Mouse (Mus musculus): ENCODE measurements around the gene Gm49486.
A peak's percentile ranks its signal among the peaks of the same experiment; 100 is the strongest.
"Not testable (repeated sequence)": the region's sequence is repeated elsewhere in the genome, so short reads cannot be mapped to it uniquely, and the experiment has no call there.

The Gm49486 gene

GRCm38 (mm10) chr15:79225780-79226179, 3.4 kb upstream of the Gm49486 start:
- not testable (repeated sequence) for DNase-seq (ENCODE audit: low spot score)

DNA sequence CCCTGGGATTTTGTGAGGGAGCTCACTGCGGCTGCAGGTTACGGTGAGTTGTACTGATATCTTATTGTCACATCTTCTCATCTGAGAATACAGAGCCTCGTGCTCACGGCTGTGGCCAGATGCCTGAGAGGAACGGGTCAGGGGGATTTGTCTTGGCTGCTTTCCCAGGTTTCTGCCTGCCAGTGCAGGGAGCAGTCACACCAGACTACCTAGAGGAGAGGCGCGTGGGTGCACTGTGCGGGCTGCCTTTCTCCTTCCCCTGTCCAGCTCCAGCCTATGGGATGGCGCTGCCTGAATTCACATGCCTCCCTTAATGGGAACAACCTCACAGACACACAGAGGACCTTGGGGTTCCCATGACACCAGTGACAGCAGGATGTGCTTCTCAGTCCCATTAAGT, 6.1 kb downstream of the Gm49486 start:
- DNase-seq (ENCODE audit: low spot score): no peak

GRCm38 (mm10) chr15:79238036-79238435, 8.8 kb downstream of the Gm49486 start:
- DNase-seq (ENCODE audit: low spot score): no peak

DNA sequence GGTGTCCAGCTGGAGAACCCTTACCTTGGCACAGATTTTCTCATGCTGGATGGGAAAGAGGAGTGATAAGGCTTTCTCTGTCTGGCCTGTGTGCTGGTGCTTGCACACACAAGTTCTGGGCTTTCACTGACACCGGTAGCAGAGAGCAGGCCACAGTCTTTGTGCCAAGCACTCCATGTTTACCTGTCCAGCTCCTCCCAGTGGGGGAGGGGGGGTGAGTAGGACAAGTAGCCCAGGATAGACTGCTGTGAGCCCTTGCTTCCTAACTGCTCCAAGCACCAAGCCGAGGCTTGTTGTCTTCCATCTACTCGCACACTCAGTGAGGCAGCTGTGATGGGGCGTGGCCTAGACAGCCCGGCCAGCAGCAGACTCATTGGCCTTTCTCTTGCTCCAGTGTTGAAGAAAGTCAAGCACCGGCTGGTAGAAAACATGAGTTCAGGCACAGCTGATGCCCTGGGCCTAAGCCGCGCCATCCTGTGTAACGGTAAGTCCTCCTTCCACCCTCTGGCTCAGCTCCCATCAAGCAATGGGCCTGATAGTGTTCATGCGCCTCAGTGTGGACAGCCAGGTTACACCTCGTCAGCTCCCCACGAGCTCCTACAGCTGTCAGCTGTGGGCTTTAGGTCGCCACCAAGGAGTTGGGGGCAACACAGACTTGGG, 13.5 kb downstream of the Gm49486 start:
- DNase-seq (ENCODE audit: low spot score): no peak

DNA sequence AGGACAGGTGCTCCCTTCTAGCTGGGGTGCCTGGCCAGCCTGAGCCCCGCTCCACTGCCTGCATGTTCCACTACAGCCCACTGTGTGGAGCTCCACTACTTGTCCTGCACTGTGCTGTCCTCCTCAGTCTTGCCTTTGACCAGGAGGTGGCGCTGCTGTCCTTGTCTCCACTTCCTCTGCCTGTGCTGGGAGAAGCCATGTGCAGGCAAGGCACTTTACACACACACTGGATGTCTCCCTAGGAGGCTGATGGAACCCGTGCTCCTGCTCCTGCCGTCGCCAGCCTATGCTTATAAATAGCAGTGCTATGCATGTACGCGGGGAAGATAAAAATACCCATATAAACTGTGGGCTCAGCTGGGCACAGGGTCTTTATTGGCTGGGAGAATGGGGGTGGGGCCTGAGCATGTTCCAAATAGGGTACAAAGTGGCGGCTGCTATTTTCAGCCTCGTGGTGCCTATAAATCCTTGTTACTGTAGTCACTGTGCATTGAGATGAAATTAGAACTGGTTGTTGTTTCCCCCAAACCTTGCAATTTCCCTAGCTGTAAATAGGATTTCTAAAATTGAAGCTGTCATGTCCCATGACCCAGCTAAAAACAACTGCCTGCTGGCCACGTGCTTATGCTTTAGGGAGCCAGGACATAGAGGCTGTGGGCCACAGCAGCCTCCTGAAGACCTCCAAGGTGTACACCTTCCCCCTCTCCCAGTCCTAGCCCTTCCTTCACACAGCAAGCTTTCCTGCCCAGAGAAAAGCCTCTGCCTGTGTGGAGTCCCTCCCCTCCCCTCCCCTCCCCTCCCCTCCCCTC, 14.2 kb downstream of the Gm49486 start:
- peak; percentile 97 for DNase-seq (ENCODE audit: low spot score)

DNA sequence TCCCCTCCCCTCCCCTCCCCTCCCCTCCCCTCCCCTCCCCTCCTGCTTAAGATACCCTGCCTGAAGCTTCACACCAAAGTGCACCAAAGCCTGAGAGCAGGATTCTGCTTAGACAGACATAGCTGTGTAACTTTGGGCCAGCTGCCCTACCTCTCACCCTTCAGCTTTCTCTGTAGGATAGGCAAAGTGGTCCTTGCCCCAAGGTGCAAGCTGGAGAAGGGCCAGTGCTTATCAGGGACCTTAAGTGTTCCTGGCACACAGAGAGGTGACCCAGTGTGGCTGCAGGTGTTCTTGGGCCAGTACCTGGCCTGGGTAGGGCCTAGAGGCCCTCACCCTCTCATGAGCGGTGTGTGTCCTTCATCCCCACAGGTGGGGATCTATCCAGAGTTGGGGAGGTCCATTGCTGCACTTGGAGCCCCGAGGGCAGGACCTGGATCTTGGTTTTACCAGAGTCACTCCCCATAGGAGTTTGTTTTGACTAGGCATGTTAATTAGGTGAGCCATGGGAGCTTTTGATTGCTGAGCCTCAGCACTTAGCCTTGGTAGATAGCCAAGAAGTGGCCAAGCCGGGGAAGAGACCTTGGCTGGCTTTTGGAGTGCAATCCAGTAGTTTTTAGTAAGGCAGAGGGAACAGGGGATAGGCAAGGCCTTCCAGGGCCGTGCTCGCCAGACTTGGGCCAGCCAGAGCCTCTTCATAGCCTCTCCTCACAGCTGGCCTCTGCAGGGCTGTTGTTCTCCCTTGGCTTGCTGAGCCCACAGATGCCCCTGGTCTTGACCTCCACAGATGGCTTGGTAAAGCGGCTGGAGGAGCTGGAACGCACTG, 15.1 kb downstream of the Gm49486 start:
- no peak for DNase-seq (ENCODE audit: low spot score)

- no peak for DNase-seq (ENCODE audit: low spot score)
Measured at GRCm38 (mm10) chr15:79245321-79245720, 16.1 kb downstream of the Gm49486 start.

DNA sequence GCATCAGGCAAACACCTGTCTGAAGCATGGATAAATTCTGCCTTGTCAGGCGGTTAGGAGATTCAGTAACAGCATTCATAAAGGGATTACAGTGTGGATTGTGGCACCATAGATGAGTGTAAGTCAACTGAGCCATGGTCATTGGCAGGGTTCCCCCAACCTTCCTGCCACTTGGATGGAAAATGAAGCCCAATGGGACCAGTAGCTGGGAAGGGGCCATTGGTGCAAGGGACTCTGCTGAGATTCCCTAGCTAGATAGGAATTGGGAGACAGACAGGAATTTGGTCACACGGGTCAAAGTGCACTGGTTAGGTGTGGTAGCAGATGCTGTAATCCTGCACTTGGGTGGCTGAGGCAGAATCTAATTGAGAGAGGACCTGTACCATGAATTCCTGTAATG, 21.0 kb downstream of the Gm49486 start:
- no peak for DNase-seq (ENCODE audit: low spot score)

DNA sequence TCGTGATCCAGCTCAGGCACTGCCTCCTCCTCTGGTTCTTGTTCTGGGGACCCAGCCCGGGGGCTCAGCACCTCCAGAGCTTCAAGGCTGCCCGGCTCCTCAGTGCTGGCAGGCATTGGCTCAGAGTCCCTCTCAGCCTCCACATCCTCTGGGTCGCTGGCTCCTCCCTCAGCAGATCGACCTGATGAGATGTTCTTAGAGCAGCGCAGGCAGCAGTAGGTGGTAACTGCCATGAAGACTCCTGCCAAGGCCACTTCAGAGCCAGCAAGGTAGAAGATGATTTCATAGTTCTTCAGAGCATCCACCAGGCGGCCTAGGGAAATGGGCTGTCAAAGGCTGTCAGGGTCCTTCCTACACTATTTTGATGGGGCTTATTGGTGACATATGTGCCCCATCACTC, 22.0 kb downstream of the Gm49486 start:
- no peak for DNase-seq (ENCODE audit: low spot score)

GRCm38 (mm10) chr15:79251781-79252491, 22.7 kb downstream of the Gm49486 start:
- DNase-seq (ENCODE audit: low spot score): no peak

GRCm38 (mm10) chr15:79252580-79252979, 23.4 kb downstream of the Gm49486 start:
- no peak for DNase-seq (ENCODE audit: low spot score)

DNA sequence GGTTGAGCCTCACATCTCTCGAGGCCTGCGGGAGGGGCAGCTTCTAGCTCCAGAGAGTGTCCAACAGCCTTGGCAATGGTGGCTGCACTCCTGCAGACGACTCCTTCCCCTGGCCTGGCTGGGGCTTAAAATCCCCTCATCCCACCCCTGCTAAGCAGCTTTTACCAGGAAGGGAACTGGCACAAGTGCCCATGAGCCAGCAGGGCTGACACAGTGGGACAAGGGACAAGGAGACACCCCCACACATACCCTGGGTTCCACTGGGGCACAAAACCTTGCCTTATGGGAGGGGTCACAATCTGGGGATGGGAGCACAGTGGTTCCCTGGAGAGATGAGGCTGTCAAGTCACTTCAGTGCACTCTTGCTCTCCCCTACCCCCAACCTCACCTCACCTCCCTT, 25.5 kb downstream of the Gm49486 start, which contains the start of gene Slc16a8:
Gene Slc16a8, minus strand, starts transcription at position 101 of the 400 bp plus-strand sequence.
- DNase-seq (ENCODE audit: low spot score): no peak

GRCm38 (mm10) chr15:79258521-79258920, 29.3 kb downstream of the Gm49486 start:
- DNase-seq (ENCODE audit: low spot score): no peak

GRCm38 (mm10) chr15:79261095-79261725, 32.0 kb downstream of the Gm49486 start:
- no peak for DNase-seq (ENCODE audit: low spot score)

- no peak for DNase-seq (ENCODE audit: low spot score)
Measured at GRCm38 (mm10) chr15:79261757-79262156, 32.6 kb downstream of the Gm49486 start.

DNA sequence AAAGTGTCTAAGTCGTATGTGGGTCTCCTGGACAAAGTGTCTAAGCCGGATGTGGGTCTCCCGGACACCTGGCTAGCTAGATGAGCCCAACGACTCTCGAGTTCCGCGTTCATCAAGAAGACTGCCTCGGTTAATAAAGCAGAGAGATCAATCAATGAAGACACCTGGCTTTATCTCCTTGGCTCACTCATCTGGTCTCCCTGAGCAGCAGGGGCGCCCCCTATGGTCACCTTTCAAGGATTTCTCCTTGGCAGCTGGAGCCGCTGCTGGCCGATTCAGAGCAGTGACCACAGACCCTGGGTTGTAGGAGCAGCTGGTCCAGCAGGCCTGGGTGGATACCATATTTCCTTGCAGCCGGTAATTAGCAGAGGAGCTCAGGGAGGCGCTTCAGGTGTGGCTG, 33.2 kb downstream of the Gm49486 start:
- DNase-seq (ENCODE audit: low spot score): no peak

GRCm38 (mm10) chr15:79262786-79263309, 33.7 kb downstream of the Gm49486 start:
- no peak for DNase-seq (ENCODE audit: low spot score)

DNA sequence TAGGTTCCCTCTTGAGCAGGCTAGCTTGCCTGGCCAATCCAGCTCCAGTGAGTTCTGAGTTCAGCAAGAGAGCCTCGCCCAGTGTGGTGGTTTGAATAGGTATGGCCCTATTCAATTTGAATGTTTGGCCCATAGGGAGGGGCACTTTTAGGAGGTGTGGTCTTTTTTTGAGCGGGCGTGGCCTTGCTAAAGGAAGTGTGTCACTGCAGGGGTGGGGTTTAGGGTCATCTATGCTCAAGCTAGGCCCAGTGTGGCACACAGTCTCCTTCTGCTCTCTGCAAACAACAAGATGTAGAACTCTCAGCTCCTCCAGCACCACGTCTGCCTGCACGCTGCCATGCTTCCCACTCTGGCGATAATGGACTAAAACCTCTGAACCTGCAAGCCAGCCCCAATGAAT, 34.5 kb downstream of the Gm49486 start:
- no peak for DNase-seq (ENCODE audit: low spot score)

- no peak for DNase-seq (ENCODE audit: low spot score)
Measured at GRCm38 (mm10) chr15:79265384-79265783, 36.2 kb downstream of the Gm49486 start.

DNA sequence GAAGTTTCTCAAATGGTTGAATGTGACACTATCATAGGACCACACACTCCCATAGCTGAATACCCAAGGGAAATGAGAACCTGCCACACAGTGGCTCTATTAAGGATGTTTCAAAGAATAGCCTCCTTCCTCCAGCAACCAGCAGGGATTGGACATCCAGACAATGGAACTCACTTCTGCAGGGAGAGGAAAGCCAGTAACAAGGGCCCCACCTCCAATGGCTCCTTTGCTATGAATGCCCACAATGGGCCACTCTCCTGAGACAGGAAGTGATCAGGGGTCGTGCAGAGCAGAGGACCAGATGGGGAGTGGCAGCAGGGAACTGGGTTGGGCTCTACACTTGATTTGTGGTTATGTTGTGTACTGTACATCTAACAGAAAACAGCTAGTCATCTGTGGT, 39.3 kb downstream of the Gm49486 start:
- DNase-seq (ENCODE audit: low spot score): no peak
